Mouse (Mus musculus): ENCODE data around the gene Mdk.
A peak's percentile ranks its signal among the peaks of the same experiment; 100 is the strongest.

Mdk gene

DNA sequence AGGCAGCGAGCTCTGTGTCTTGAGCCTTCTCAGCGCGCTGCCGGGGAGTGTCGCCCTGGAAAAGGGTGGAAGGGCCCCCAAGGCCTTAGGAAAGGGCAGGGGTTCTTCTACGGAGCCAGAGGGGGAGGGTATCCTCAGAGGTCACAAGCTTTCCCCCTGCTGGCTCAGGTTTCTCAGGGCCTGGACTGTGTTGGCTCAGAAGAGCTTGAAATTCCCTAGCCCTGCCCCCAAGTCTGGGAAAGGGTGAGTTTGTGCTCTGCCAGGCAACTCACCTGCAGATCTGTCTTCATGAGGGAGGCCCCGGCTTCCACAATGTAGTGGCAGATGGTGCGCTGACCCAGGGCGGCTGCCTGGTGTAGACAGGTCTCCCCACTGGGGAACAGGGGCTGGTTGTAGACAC is 1.4 kb upstream of the Mdk start:
- no peak for DNase-seq (ENCODE audit: low read depth, low spot score)

DNA sequence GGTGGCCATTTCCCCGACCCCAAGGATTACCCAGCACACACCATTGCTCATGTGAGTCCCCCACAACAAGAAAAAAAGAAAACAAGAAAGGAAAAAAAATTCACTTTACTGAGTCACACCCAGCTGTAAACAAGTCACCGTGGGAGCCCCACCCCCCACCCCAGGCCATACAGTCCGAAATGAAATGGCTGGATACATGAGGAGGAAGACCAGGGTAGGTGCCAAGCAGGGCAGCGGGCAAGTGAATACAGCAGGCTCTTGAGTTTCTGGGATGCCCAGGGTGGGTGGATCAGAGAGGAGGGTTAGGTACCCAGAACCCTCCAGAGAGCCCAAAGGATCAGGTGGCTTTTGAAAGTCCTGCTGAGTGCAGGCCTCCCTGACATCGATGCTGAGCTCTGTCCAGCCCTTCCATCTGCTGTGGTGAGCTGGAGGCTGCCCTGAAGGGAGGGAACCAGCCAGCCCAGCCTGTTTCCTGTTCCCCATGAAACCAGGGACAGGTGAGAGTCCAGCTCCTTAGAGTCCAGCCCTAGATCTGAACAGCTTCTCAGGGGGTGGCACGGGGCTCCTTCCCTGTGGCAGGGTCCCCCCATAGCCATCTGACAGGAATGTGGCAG is 747 bp upstream of the Mdk start:
- no peak for DNase-seq (ENCODE audit: low read depth, low spot score)

DNA sequence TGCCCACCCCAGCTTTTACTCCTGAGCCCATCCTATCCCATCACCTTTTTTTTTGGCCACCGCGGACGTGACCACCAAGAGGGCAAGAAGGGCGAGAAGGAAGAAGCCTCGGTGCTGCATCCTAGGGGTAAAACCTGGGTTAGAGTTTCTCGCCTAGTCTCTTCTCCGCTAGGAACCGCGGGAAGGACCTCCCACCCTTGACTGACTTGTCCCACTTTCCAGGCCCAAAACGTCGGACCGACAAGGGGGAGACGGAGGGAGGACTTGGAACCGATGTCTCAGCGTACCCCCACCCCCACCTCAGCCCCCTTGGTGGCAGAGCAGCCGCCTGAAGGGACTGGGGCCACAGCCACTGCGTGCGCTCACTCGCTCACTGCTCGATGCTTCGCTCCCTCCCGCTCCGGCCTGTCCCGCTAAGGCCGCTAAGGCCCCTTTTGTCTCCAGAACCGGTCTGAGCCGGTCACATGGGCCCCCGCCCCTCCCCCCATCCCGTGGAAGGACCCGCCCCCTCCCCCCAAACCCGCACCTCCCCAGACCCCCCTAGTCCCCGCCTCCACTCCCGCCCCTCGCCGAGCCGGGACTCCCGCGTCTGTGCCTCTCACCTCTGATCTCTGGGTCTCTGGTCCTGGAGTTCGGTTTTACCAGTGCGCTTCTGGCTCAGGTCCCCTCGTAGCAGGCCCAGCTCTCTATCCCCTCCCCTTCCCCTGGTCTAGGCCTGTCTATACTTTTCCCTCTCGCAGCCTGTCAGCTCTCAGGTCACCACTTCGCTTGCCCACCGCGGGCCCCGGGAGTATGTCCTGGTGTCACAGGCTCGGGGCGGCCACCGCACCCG is 553 bp downstream of the Mdk start:
- no peak for DNase-seq (ENCODE audit: low read depth, low spot score)

DNA sequence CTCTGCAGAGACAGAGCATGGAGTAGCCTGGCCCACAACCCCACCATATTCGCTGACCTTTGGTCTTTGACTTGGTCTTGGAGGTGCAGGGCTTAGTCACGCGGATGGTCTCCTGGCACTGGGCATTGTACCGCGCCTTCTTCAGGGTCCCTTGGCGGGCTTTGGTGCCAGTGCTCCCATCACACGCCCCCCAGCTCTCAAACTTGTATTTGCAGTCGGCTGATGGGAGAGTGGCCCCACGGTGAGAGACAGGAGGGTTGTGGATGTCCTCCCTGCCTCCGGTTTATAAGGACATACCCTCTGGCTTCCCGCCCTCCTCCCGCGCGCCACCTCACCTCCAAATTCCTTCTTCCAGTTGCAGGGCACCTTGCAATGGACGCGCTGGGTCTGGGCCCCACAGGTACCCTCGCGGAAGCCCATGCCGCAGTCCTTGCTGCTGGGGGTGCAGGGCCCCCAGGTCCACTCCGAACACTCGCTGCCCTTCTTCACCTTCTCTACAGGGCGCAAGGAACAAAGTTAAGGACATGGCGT is 1.3 kb downstream of the Mdk start:
- no peak for DNase-seq (ENCODE audit: low read depth, low spot score)

DNA sequence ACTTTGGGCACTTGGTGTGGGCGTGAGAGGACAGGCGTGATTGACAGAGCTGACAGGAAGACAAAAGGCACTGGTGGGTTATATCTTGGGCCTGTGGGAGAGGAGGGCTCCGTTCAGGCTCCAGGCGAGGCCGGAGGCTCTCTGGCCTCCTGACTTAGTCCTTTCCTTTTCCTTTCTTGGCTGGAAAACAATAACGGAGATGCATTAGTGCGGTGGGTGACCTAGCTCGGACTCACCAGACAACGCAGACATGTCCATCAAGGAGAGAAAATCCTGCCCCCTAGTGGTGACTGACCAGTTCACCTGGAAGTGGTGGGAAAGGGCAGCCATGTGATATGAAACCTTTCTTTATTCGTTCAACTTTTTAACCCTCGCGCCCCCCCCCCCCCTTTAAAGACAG is 2.2 kb downstream of the Mdk start:
- peak; percentile 56 for DNase-seq (ENCODE audit: low read depth, low spot score)

DNA sequence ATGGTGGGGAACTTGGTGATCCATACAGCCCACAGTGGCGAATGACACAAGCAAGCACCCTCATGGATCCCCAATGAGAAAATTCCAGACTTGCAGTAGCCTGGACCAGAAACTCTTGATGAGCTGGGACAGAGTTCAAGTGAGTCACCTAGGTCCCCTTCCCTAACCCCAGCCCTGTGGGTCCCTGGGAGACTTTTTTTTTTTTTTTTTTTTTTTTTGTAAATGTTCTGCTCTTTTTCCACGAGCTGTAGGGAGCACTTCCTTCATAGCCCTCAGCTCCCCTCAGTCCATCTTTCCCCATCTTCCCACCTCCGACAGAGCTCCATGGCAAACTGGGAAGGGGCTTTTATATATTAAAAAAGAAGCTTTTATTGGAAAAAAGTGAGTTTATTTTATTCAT is 2.6 kb downstream of the Mdk start:
- DNase-seq (ENCODE audit: low read depth, low spot score): no peak

DNA sequence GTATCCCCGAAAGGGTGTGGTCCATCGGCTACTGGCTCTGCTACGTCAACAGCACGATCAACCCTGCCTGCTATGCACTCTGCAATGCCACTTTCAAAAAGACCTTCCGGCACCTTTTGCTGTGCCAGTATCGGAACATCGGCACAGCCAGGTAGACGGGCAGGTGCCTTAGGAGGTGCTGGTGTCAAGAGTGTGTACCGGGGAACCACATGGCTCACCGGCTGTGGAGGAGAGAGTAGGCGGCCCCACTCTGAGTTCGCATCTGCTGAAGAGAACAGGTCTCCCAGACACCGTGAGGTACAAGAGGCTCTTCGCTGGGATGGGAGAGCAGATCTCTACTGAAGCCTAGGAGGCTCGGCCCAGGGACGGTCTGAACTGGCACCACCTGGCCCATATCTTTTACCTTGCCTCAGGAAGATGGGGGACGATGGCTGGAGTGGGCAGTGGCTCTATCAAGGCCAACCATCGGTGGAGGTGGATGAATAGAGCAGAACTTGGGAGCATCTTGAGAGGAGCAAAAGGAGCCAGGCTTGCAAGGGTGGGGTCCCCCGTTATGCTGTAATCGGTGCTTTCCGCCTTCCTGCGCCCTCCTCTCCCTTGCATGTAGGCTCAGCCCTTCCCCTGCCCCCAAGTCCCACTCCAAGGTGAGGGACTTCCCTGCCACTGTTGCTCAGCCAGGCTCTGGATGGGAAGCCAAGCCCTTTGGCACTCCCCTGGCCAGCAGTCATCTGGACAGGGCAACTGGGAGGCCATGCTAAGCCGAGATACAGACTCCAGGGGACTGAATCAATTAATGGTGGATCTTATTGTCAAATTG is 3.4 kb downstream of the Mdk start:
- DNase-seq (ENCODE audit: low read depth, low spot score): no peak

DNA sequence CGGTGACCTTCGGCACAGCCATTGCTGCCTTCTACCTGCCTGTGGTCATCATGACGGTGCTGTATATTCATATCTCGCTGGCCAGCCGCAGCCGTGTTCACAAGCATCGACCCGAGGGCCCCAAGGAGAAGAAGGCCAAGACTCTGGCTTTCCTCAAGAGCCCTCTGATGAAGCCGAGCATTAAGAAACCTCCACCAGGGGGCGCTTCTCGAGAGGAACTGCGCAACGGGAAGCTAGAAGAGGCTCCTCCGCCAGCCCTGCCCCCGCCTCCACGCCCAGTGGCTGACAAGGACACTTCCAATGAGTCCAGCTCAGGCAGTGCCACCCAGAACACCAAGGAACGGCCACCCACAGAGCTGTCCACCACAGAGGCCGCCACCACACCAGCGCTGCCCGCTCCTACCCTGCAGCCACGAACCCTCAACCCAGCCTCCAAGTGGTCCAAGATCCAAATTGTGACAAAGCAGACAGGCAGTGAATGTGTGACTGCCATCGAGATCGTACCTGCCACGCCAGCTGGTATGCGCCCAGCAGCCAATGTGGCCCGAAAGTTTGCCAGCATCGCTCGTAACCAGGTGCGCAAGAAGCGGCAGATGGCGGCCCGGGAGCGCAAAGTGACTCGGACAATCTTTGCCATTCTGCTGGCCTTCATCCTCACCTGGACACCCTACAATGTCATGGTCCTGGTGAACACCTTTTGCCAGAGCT is 4.1 kb downstream of the Mdk start:
- peak; percentile 42 for DNase-seq (ENCODE audit: low read depth, low spot score)

DNA sequence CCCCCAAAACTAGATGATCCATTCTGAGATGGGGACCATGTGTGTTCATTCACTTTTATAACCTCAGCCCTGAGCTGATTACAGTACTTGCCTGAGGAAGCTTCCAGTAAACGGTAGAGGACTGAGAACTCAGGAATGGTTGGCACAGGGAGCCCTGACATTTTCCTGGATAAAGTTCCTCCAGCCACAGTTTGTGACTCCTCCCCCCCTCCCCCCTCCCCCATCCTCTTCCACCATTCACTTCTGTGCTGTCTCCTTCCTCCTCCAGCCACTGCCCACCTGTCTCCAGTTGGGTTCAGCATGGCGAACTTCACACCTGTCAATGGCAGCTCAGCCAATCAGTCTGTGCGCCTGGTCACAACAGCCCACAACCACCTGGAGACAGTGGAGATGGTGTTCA is 5.1 kb downstream of the Mdk start, which contains the start of gene Chrm4:
Gene Chrm4 (plus strand): TSS at position 301 of the 400 bp plus-strand sequence.
- DNase-seq (ENCODE audit: low read depth, low spot score): no peak

DNA sequence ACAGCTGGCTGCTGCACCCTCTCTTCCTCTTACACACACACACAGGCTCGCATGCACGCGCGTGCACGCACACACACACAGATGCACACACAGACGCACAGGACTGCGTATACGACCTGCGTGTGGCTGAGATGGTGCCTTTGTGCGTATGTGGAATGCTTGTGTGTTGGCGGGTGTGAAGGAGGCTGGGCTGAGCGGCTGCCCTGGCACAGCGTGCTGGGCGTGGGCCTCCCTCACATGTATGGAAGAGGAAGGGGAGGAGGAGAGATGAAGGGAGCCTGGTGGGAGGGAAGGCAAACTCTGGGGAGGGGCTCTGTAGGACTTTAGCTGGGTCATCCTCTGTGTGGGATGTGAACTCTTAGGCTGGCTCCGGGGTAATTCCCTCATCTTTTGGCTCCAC is 6.7 kb downstream of the Mdk start:
- DNase-seq (ENCODE audit: low read depth, low spot score): no peak

DNA sequence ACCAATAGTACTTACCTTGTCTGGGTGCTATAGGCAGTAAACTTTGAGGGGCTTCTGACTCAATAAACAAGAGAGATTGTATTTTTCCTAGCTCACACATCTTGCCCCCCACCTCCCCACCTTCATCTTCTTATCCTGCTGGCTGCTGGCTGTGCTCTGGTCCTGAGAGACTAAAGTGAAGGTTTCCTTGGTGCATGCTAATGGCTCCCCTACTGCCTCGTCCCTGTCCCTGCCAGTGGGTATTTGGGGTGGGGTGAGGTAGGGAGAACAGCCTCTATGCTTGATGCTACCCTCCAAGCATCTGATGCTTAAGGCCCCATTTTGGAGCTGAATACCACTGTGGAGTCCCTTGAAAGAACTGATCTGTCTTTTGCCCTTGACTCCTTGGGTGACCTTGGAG is 7.4 kb downstream of the Mdk start:
- no peak for DNase-seq (ENCODE audit: low read depth, low spot score)

DNA sequence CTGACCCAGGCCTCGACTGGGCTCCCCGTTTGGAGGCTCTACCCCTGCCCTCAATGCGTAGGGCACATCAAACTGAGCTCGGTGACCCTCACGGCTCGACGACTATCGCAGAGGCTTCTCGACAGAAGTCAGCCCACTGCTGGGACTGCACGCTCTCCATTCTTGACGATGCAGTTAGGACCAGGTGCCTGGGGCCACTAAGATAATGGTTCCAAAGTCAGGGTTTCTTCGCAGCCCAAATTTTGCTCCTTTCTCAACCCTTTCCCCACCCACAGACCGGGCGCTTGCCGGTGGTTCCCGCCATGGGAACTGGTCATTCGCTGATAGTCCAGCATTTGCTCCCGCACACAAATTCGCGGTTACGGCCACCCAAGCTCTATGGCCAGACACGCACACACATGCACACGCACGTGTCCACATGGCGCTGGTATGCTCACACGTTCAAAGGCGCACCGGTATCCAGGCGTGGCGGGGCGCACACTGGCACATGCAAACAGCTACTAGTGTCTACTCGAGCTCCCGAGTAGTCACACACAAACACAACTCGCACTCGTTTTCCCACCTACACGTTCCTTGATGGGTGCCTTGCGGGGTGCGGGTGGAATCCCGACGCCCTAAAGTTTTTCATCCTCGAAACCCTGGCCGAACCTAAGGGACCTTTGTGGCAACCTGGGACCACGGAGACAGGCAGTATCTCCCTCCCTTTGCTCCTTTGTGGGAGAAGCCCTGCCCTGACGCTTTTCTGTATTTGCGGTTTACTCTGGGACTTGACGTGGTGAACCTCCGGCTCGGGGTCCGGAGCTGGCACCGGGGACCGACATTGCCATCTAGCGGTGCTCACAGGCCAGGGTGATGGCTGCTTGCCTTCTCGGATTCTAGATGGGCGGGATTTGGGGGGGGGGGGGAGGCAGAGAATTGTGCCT is 8.4 kb downstream of the Mdk start:
- no peak for DNase-seq (ENCODE audit: low read depth, low spot score)

DNA sequence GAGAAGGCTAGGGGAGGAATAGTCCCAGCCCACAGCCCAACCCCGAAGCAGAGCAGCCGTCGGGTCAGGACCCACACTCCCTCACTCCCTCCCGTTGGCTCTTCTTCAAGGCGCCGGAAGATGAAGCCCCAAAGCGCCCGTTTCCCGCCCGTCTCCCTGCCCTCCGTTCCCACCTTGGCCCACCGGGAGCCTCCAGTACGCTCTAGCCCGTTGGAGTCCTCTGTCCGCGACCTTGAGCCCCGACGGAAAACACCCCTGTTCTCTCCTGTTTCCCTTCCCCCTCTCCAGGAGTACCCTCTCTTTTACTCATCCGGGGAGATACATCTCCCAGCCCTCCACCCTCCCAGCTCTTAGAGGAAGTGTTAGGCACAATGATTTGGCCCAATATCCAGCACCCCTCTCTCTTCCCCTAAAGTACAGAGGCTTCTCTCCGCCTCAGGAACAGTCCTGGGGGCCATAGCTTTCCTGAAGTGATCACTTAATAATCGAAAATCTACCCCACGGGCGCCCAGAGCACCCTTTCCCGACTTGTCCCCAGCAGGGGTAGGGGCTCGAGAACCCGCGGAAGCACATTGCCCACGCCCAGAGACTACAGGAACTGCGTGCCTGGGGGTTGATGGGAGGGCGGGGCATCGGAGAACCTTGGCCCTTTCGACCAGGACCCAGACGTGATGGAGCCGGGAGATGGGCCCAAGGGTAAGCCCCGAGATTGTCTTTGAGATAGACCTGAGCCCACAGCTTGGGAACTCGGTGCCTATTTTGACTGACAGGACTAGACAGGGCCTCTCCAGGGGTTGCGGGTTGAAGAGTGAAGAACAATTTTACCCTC is 9.3 kb downstream of the Mdk start:
- no peak for DNase-seq (ENCODE audit: low read depth, low spot score)

DNA sequence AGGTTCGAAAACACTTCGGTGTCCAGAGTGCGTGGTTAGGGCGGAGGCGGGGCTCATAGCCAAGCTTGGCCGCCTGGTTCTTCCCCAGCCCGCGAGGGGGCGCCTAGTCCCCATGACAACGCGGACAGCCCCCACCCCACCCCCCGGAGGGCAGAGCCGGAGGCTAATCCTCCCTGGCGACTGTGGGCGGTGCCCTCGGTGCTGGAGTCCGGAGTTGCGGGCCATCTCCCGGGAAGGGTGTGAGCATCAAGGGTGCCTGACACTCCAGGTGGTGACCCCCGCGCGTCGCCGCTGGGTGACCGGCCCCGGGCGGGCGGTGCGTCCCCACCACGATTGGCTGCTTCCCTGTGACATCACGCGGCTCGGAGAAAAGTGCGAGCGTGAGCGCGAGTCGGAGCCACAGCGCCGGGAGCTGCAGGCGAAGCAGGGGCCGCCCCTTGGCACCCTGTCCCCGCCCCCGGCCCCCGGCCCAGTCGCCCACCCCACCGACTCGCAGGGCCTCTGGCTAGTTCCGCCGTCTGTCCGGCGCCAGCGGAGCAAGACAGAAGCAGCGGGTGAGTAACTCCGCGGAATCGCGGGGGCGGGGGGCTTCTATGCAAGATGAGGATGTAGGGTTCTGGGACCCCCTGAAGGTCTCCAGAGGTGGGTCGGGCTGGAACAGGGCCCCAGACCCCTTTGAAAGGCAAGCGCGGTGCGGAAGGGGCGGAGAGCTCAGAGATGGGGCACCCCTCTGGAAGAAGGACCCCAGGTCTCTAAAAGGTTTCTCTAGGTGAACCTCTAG is 10.1 kb downstream of the Mdk start:
- no peak for DNase-seq (ENCODE audit: low read depth, low spot score)

DNA sequence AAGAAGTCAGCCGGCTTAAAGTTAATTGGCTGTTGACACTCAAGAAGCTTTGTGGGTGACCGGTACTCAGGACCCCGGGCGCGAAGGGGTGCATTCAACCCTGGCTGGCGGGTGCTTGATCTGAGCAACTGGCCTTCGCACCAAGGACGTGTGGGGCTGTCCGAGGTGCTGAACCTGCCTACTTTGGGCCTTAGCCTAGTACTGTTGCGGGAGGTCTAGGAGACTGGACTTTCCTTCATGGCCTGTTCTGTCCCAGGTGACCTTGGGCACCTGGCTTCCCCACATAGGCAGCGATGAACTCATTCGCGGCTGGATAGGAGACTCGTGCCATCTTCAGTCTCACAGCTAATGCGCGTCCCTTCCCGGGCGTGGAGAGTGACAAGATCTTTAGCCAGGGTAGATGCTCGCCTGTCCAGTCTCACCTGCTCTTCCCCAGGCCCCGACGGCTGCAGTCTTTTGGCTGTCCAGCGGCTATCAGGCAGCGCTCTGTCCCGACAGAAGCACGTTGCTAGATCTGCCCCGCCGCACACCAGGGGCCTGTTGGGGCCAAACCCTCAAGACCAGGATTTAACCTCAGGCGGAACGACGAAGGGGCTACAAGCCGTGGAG is 10.8 kb downstream of the Mdk start:
- no peak for DNase-seq (ENCODE audit: low read depth, low spot score)

DNA sequence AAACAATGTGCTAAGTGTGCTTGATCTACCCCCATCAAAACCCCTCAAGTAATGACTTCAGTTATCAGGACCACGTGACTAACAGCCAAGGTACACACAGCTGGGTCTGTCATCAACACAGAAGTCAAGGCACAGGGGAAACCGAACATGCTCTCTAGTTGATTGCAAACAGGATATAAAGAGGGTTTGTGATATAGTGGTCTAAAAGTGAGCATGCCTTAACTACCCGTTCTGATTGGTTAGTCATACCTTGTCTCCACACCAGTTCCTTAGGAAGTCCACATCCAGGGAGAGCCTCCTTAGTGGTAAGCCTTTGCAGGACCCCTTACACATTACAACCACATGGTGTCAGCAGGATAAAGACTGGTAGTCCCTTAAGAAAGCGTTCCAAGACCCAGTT is 12.0 kb downstream of the Mdk start:
- DNase-seq (ENCODE audit: low read depth, low spot score): no peak

DNA sequence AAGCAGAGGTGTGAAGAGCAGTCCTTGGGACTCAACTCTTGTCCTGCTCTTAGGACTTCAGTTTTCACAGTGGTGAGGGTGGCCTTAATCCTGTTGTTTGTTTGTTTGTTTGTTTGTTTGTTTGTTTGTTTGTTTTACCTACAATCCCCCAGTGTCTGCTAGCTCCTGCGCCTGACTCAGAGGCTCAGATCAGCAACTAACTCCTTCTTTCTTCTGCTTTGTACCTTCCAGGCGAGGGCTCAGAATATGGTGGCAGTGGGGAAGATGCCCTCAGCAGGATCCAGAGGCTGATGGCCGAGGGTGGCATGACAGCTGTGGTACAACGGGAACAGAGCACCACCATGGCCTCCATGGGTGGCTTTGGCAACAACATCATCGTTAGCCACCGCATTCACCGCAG is 15.0 kb downstream of the Mdk start:
- no peak for DNase-seq (ENCODE audit: low read depth, low spot score)

DNA sequence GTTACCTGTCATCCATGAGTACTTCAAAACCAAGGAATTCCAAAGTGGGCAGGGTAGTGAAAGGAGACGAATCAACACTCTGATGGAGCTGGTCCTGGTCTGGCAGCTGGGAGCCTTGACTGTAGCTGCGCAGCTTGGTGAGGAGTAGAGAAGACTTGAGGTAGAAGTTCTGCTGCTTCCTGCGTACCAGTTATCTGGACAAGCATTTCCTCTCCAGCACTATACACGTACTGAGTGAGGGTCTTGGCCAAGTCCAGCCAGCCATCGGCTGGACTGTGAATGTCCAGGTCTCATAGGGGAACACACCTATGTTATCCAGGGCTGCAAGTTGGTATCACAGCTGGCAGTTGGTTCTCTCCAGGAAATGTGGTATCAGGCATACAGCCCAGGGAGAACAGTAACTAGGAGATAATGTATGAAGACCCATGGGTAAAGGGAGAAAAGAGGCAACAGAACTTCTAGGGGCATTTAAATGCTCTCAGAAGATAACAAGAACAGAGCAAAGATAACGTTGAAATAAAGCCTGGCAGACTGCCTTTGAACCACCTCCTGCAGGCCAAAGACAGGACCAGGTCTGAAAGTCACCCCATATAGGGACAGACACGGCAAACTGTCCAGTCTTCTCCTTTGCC is 15.6 kb downstream of the Mdk start:
- no peak for DNase-seq (ENCODE audit: low read depth, low spot score)

Measured in skeletal muscle tissue, adult 2 months (tissue).